Mouse (Mus musculus) lung, postnatal 0 days (tissue): ENCODE results near the gene Resp18. TPM values are rescaled to one million over a fixed set of nuclear protein-coding genes. Genes with fewer than 3 reads are reported as not detected.

Source experiments
- ATAC-seq: fragments of 200-750 bp; cut with Nextera tagmentation; 2 replicates; pipeline ENCODE4 v1.8.0; 2017; ENCODE audit warnings: moderate library complexity
- DNase-seq: peaks from one replicate; pipeline ENCODE4 v3.0.0-alpha.2; 2016; ENCODE audit warnings: low spot score
- H3K27ac ChIP-seq: fragments of 300-500 bp; sonication (generic); 2 replicates; pipeline ENCODE4 v1.5.1; 2014; ENCODE audit warnings: antibody characterized with exemption, mild to moderate bottlenecking, low read length, mixed read lengths
- H3K27me3 ChIP-seq: fragments of 300-500 bp; sonication (generic); replicated peaks from 2 replicates; pipeline ENCODE4 v1.6.1; 2014; ENCODE audit warnings: low read length, mixed read lengths; ENCODE audit not compliant: insufficient read depth
- H3K36me3 ChIP-seq: fragments of 300-500 bp; sonication (generic); 2 replicates; pipeline ENCODE4 v1.6.1; 2014; ENCODE audit warnings: low read length, mixed read lengths; ENCODE audit not compliant: insufficient read depth
- H3K4me1 ChIP-seq: fragments of 300-500 bp; sonication (generic); 2 replicates; pipeline ENCODE4 v1.6.1; 2014; ENCODE audit warnings: antibody characterized with exemption, low read depth, low read length, mixed read lengths; ENCODE audit not compliant: insufficient read depth
- H3K4me2 ChIP-seq: fragments of 300-500 bp; sonication (generic); replicated peaks from 2 replicates; pipeline ENCODE4 v1.6.1; 2014; ENCODE audit warnings: low read depth, mild to moderate bottlenecking, low read length, moderate library complexity, mixed read lengths
- H3K4me3 ChIP-seq: fragments of 300-500 bp; sonication (generic); 2 replicates; pipeline ENCODE4 v1.5.1; 2014; ENCODE audit warnings: low read depth, low read length
- H3K9ac ChIP-seq: fragments of 300-500 bp; sonication (generic); replicated peaks from 2 replicates; pipeline ENCODE4 v1.6.1; 2014; ENCODE audit warnings: low read depth, mild to moderate bottlenecking
- H3K9me3 ChIP-seq: fragments of 300-500 bp; sonication (generic); 2 replicates; pipeline ENCODE4 v1.6.1; 2016; ENCODE audit warnings: low read length, mixed read lengths
- CTCF ChIP-seq: IDR thresholded peaks from 2 replicates; pipeline ENCODE4 v1.5.1; 2016; ENCODE audit warnings: antibody characterized with exemption, mild to moderate bottlenecking
- EP300 ChIP-seq: IDR thresholded peaks from 2 replicates; pipeline ENCODE4 v1.6.1; 2016; ENCODE audit warnings: antibody characterized with exemption, mild to moderate bottlenecking, control low read depth
- WGBS: fragments of 180-500 bp; shearing (Covaris S2); extraction: QIAGEN DNeasy Blood & Tissue Kit; methylation state at CpG from one replicate; pipeline ENCODE4 v1.1.7; 2014; 5-methylcytosine and 5-hydroxymethylcytosine counted together
- polyA plus RNA-seq: library from polyadenylated mRNA; unstranded; fragments of >200 nt; fragmentation: Nextera tagmentation; extraction: Ambion mirVana; gene quantifications from 2 replicates; pipeline ENCODE4 v1.2.1, GENCODE M21; 2015

Resp18 gene
- polyA plus RNA-seq, 1 experiment from 2014 or later: 1.8 TPM

DNA sequence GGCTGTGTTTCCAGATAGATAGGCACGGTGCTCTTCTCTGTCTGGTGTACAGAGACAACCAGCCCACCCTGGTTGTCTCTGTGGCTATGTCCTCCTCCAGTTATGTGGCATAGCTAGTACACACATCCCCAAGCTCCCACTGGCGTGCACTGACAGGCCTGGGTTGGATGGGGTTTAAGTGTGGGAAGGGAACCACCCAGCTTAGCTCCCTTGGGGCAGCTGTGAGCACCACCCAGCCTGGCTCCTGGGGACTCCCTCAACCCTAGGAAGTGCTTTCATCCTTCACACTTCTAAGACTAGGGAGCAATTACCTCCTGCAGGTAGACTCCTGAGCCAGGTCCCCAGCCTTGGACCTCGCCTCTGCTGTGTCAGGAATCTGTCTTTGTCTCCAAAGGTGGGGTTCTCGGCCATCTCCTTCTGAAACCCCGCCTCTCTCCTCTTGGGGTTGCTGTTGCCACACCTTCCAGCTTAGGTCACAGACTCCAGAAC lies 46.5 kb downstream of the Resp18 start, which contains the start of gene A630095N17Rik:
A630095N17Rik (minus strand) TSS at position 439 of the 489 bp plus-strand sequence.
- TF ChIP-seq CTCF: no peak
- TF ChIP-seq EP300: no peak
- Histone ChIP-seq H3K9ac (no peak within 1 kb of the TSS), H3K4me2 (no peak within 1 kb of the TSS), H3K9me3 (no peaks in the 10 kb centered on the region), H3K4me3 (no peak within 1 kb of the TSS), H3K27me3 (no peaks in the 10 kb centered on the region), H3K4me1 (no peaks in the 10 kb centered on the region), H3K27ac (no peak within 1 kb of the TSS), H3K36me3 (no peaks in the 10 kb centered on the region)
- ATAC-seq (no peak), DNase-seq (no peak)
- 68% methylated on average over 5 of the region's 5 CpGs for WGBS

DNA sequence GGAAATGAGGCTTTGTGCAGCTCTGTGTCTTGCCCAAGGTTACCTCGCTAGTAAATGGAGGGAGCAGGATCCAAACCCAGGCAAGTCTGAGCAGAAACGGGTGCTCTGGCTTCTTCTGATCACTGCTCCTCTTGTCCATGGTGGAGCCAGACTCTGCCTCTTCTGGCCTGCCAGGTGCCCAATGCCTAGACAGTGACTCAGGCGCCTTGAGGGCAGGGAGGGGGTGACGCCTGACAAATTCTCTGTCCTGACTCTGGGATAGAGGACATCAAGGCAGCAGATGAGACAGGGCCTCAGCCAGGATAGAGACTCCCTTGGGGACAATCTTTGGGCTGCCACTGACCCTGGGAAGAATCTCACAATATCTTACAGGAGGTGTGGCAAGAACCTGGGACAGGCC lies 47.0 kb downstream of the Resp18 start:
- ATAC-seq (no peak), DNase-seq (no peak)
- Histone ChIP-seq H3K4me1 (no peaks in the 10 kb centered on the region), H3K4me2 (no peak overlapping the region), H3K27ac (no peak overlapping the region), H3K9ac (no peak overlapping the region), H3K9me3 (no peaks in the 10 kb centered on the region), H3K4me3 (no peak overlapping the region), H3K27me3 (no peaks in the 10 kb centered on the region), H3K36me3 (no peaks in the 10 kb centered on the region)
- TF ChIP-seq EP300 (no peak), CTCF (no peak)
- WGBS: 57% methylated on average over 4 of the region's 4 CpGs

DNA sequence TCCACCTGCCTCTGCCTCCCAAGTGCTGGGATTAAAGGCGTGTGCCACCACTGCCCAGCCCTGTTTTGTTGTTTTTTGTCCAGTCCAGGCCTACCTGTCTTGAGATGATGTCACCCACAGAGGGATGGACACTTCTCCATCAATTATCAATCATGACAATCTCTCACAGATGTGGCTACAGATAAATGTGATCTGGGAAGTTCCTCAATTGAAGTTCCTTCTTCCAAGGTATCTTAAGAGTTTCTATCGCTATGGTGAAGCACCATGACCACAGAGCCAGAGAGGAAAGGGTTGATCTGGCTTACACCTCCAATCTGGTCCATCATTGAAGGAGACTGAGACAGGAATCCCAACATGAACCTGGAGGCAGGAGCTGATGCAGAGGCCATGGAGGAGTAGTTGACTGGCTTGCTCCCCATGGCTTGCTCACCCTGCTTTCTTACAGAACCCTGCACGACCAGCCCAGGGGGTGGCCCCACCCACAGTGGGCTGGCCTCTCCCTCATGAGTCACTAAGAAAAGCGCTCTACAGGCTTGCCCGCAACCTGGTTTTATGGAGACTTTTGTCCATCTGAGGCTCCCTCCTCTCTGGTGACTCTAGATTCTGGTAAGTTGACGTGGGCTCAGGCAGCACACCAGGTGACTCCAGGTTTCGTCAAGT lies 47.8 kb downstream of the Resp18 start:
- Histone ChIP-seq H3K27ac (no peak overlapping the region), H3K4me3 (no peak overlapping the region)

DNA sequence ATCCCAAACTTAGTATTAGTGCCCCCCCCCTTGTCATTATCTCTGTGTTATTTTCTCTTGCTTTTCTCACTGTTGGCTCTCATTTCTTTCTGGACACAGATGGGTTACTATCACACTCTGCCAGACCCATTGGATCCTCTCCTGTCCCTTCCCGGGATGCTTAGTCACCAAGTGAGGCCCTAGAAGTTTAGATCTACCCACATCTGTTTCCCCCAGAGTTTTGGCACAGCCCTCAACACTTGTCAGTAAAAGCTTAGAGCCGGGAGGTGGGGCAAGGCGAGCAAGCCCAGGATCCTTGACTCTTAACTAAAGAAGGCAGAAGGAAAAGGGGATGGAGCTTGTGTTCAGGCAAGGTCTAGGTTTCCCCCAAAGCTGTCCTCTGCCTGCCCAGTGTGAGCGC lies 49.1 kb downstream of the Resp18 start:
- ATAC-seq (no peak), DNase-seq (no peak)
- Histone ChIP-seq H3K9me3 (no peaks in the 10 kb centered on the region), H3K36me3 (no peaks in the 10 kb centered on the region), H3K9ac (no peak overlapping the region), H3K27me3 (no peaks in the 10 kb centered on the region), H3K4me2 (no peak overlapping the region), H3K27ac (no peak overlapping the region), H3K4me1 (no peaks in the 10 kb centered on the region), H3K4me3 (no peak overlapping the region)
- TF ChIP-seq EP300: no peak
- no peak for TF ChIP-seq CTCF
- 60% methylated on average over 4 of the region's 4 CpGs for WGBS

More for the DNA sequence above, 47.8 kb downstream of the Resp18 start:
- TF ChIP-seq EP300 (no peak), CTCF (no peak)
- H3K4me1 ChIP-seq: no peaks in the 10 kb centered on the region
- H3K4me2 ChIP-seq: no peak overlapping the region
- DNase-seq (no peak), ATAC-seq (no peak)
- no peaks in the 10 kb centered on the region for H3K27me3 ChIP-seq
- no peaks in the 10 kb centered on the region for H3K36me3 ChIP-seq
- 58% methylated on average over 7 of the region's 7 CpGs for WGBS
- H3K9ac ChIP-seq: no peak overlapping the region
- H3K9me3 ChIP-seq: no peaks in the 10 kb centered on the region

DNA sequence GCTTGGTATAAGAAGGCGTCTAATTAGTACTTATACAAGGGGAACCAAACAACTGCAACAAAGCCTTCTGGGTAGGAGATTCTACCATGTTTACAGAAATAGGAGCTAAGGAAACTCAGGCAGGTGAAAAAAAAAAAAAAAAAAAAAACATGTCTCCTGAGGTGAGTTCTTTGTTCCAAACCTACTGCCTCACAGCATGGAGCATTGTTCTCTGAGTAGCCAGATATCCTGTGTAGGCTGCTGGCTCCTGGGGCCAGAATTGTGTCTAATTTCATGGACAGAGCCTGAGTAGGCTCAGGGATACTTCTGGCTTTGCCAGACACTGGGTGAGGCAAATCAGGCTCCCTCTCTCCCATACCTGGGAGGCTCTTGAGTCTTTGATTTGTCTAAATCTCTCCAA lies 50.6 kb downstream of the Resp18 start:
- no peak for ATAC-seq
- Histone ChIP-seq H3K27ac (no peak overlapping the region), H3K27me3 (no peaks in the 10 kb centered on the region), H3K4me3 (no peak overlapping the region), H3K36me3 (no peaks in the 10 kb centered on the region), H3K9me3 (no peaks in the 10 kb centered on the region), H3K4me2 (no peak overlapping the region), H3K9ac (no peak overlapping the region), H3K4me1 (no peaks in the 10 kb centered on the region)
- no peak for DNase-seq
- WGBS: 83% methylated on average over 1 of the region's 1 CpGs
- TF ChIP-seq EP300: no peak
- no peak for TF ChIP-seq CTCF

DNA sequence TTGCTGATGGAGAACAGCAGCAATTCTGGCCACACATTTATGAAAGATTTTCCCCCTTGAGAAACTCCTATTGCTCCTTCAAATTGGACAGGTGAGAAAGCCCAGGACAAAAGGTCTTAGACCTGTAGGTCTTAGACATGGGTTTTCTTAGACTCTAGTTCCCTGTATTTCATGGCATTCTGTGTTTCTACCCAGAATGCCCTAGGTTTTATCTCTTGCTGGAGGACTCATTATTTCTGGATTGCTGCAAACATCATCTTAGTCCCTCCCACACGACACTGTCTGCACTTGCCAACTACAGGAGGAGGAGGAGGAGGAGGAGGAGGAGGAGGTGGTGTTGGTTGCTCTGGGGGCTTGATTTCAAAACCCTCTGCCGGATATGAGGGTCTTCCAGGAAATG lies 52.1 kb downstream of the Resp18 start:
- no peak for ATAC-seq
- Histone ChIP-seq H3K27me3 (no peaks in the 10 kb centered on the region; the same call in 1 of the 2 replicates), H3K4me3 (no peak overlapping the region), H3K4me1 (no peaks in the 10 kb centered on the region), H3K9me3 (no peaks in the 10 kb centered on the region), H3K4me2 (no peak overlapping the region), H3K36me3 (no peaks in the 10 kb centered on the region), H3K9ac (no peak overlapping the region), H3K27ac (no peak overlapping the region)
- TF ChIP-seq CTCF (no peak), EP300 (no peak)
- DNase-seq: no peak
- WGBS: 73% methylated on average over 2 of the region's 2 CpGs
